Mouse (Mus musculus) 3T3-L1 (cell line): Measurements from ENCODE around the gene Snx6.
"Not testable (repeated sequence)": the region's sequence is repeated elsewhere in the genome, so short reads cannot be mapped to it uniquely, and the experiment has no call there.

ENCODE experiments used
- DNase-seq: peaks from one replicate; pipeline ENCODE4 v3.0.0-alpha.2; 2015; ENCODE audit warnings: low read depth, low spot score

Snx6 gene

GRCm38 (mm10) chr12:54795153-54795998 lies at the start of gene Snx6:
Gene Snx6, minus strand, starts transcription at chr12:54795703.
- DNase-seq: peak; percentile 84

DNA sequence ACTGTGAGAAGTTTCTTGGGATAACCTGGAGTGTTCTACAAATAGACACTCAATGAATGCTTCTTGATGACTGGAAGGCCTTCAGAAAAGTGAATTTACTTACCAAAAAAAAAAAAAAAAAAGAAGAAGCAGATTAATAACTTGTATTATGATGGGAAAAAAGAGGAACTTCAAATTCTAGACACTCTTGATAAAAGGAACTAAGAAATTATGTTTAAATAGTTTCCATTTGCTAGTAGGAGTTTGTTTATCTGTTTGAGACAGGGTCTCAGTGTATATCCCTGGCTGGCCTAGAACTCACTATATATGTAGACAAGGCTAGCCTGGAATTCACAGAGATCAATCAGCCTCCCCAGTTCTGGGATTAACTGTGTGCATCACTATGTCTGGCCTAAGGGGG lies 48.9 kb upstream of the Snx6 start:
- DNase-seq: no peak

DNA sequence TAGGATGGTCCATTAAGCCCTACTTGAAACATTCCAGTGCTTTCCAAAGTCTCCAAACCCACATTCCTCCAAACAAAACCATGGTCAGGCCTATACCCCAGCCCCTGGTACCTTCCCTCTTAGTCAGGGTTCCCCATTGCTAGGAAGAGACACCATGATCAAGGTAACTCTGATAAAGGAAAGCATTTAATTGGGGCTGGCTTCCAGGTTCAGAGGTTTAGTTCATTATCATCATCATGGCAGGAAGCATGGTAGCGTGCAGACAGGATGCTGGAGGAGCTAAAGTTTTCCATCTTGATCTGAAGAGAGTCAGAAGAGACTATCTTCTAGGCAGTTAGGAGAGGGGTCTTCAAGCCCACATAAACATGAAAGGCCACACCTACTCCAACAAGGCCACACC lies 46.1 kb upstream of the Snx6 start:
- no peak for DNase-seq

- peak; percentile 59 for DNase-seq
These were observed 44.3 kb upstream of the Snx6 start for GRCm38 (mm10) chr12:54839815-54840214.

GRCm38 (mm10) chr12:54838931-54839330 lies 43.4 kb upstream of the Snx6 start:
- DNase-seq: no peak

- no peak for DNase-seq
These were observed 40.4 kb upstream of the Snx6 start for GRCm38 (mm10) chr12:54835608-54836570.

DNA sequence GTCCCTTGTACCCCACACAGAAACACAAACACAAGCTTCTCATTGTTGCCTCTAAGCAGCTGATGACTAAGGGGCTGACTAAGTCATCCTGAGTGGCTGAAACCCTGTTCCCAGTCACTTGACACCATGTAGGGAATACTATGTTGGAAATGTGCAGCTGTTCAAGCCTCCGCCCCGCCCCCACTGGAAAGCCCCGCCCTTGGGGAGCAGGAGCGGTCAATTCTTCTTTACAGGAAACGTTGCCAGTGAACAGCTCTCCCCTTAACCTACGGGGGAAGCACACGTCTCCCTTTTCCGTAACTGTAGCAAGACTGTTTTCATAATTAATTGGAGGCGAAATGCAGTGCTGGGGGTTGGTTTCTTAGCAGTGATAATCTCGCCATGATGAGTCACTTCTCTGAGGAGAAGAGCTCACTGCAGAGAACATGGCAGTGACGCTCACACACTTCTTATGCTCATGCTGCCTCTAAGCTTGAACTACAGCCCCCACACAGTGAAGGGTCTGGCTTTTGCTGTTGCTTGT lies 39.5 kb upstream of the Snx6 start:
- DNase-seq: peak; percentile 98

GRCm38 (mm10) chr12:54833856-54834399 lies 38.4 kb upstream of the Snx6 start:
- DNase-seq: peak; percentile 59

GRCm38 (mm10) chr12:54831927-54832326 lies 36.4 kb upstream of the Snx6 start:
- not testable (repeated sequence) for DNase-seq

DNA sequence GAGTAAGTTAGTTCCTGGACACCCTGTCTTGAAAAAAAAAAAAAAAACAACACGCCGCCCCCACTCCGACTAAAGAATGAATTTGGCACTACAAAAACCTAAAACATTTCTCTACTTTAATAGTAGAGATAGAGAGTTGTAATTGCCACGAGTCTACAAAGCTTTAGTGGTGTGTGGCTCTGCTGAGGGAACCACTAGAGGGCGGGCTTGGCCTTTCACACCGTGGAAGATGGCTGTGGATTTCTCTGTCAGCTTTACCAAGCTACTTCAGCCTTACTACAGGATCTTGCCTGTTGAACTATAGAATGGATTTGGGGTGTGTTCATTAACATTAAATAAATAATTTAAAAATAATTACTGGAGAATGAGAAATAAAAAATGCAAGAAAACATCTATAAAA lies 35.1 kb upstream of the Snx6 start:
- peak; percentile 91 for DNase-seq

DNA sequence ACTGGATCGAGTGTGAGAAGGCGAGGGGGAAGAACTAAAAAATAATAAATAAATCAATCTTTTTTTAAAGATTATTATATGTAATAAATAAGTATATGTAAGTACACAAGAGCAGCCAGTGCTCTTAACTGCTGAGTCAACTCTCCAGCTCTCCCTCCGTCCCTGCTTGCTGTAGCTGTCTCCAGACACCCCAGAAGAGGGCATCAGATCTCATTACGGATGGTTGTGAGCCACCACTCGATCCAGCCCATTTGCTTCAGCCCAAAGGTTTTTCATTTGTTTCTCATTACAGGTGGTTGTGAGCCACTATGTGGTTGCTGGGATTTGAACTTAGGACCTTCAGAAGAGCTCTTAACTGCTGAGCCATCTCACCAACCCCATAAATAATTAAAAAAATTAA lies 34.4 kb upstream of the Snx6 start:
- peak; percentile 41 for DNase-seq

DNA sequence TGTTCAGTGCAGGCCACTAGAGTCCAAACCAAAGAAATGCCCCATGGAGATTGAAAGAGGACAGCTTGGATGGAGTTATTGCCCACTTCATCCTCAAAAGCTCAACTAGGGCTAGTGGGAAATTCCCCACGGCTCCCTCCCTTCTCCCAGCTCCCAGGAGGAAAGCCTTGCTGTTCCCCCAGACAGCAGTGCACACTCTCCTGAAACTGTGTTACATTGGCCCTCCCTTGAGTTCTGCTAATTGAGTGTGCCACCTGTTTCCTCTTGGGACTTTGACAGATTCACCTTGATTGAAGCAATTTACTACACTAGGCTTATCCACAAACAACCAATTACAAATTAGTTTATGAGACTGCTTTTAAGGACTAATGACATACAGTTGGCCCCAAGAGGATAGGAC lies 32.5 kb upstream of the Snx6 start:
- DNase-seq: no peak

GRCm38 (mm10) chr12:54825202-54825601 lies 29.7 kb upstream of the Snx6 start:
- peak; percentile 31 for DNase-seq

DNA sequence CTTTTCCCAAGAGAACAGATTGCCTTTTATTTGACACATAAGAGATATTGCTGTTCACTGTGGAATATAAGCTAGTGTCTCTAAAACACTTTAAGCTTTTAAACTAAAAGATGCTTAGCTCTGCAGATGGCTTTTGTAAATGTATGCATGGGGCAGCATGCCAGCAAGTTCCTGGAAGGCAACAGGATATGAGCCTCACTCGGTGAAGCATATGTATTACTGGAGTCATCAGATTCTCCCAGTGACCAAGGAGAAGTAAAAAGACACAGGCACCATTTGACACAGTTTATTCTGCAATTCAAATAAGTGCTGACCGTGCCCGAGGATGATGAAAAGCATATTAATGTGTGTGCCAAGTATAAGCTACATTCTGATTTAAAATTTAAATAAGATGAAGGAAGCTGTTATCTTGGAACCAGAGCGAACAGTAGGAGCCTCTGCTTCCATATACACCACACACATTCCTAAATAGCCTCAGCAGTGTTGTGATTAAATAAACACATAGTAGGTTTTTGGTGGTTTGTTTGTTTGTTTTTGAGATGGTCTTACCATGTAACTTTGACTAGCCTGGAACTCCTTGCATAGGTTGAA lies 27.4 kb upstream of the Snx6 start:
- peak; percentile 62 for DNase-seq

- no peak for DNase-seq
These were observed 25.2 kb upstream of the Snx6 start for GRCm38 (mm10) chr12:54820684-54821161.

DNA sequence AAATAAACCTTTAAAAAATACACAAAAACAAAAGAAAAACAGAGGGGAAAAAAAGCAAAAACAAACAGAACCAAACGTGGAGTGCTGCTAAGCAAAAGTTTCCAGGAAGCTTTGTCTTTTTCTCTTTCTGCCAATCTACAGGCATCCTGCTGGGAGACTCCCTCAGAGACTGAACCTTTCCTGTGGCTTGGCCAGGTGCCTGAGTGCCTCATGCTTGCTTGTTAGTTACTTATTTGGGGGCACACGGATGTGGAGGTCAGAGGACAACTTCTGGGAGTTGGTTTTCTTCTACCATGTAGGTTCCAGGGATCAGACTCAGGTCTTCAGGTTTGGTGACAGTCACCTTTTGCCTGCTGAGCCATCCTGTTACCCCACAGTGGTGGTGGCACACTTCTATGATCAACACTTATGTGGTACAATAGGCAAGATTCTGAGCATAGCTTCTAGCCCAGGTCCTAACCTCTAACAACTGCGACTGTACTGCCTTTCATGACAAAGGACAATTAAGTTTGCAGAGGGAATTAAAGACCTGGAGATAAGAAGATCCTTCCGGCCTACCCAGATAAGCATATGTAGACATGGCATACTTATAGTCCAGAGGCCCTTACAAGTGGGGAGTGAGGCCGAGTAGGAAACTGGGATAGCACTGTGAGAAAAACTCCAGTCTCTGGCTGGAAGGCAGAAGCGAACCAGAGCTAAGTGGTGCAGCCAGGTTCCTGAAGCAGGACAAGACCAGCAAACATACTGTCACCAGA lies 23.9 kb upstream of the Snx6 start:
- peak; percentile 42 for DNase-seq

DNA sequence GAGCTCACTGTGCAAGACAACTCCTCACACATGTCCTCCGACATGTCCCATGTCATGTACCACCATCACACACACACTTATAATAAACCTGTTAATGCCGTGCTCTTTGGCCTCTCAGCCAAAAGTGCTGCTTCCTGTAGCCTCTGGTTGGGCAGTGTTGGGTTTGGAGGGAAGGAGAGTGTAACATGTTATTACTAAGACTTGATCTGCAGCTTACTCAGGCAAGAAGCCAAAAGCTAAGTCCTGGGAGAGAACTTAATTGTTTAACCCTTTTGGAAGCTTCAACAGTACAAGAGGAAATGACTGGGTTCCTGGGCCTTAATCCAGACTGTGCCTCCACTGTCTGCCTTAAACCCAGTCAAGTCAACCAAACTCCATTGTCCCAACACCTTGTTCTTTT lies 14.6 kb upstream of the Snx6 start:
- DNase-seq: peak; percentile 44

DNA sequence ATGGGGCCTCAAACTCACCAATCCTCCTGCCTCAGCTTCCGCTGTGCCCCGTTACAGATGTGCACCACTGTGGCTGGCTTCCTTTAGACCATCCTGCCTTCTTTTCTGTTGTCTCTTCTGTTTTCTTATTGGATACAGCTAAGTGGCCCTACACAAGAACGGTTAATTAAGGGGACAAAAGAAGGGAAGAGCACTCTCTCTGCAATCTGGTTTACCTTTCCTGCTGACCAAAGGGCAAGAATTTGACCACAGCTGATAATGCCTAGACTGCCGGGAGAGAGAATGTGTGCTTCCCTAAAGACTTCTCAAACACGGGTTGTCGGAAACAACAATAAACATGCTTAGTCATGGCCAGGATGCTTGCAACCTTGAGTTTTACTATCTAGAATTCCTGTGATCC lies 12.0 kb upstream of the Snx6 start:
- DNase-seq: no peak

DNA sequence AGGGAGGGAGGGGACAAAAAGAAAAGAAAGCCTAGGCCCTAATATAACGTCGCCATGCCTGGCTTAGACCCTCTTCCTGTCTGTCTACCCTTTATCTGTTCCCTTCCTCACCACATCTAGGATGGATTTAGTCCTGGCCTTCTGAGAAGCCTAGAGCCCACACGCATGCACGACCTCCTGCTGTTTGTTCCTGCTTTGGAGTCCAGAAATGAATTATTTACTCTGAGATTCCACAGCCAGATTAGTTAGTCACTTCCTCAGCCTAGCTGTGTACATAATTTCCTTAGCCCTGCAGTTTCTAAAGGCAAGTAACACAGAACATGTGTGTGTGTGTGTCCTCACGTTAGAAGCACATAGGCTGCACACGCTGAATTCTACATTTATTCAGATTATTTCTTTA lies 10.6 kb upstream of the Snx6 start:
- DNase-seq: no peak

DNA sequence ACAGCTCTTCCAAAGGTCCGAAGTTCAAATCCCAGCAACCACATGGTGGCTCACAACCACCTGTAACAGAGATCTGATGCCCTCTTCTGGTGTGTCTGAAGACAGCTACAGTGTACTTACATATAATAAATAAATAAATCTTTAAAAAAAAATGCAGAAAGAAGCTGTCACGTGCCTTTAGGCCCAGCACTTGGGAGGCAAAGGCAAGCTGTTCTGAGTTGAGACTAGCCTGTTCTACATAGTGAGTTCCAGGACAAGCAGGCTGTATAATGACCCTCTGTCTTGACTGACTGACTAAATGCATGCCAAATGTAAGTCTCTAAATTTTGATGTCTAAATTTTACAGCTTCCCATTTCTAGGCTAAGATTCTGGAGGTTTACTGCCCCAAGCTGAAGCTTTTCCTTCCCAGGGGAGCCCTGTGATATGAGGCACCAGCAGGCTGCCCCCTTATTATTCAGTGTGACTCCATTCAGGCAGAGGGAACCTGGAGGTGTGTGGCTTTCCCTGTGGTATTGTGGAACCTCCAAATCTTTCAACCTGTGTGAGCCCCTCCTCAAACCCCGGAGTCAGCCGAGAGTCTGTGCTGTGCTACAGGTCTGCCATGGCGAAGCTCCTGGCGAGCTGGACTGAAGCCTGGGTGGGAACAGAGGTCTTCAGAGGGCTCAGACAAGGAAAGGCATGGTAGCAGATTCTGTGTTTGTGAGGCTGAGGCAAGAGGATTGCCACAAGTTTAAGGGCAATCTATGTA lies 9.9 kb upstream of the Snx6 start:
- DNase-seq: no peak
